Mouse (Mus musculus) cerebellum, postnatal 25 days (tissue): ENCODE data around the gene 4930535I16Rik.
"Not testable (repeated sequence)": the region's sequence is repeated elsewhere in the genome, so short reads cannot be mapped to it uniquely, and the experiment has no call there.

Experiments
- DNase-seq, 2 experiments: peaks; one replicate each; pipeline ENCODE4 v3.0.0; 2021; ENCODE audit warnings: mixed read lengths in 2 of 2

The 4930535I16Rik gene

DNA sequence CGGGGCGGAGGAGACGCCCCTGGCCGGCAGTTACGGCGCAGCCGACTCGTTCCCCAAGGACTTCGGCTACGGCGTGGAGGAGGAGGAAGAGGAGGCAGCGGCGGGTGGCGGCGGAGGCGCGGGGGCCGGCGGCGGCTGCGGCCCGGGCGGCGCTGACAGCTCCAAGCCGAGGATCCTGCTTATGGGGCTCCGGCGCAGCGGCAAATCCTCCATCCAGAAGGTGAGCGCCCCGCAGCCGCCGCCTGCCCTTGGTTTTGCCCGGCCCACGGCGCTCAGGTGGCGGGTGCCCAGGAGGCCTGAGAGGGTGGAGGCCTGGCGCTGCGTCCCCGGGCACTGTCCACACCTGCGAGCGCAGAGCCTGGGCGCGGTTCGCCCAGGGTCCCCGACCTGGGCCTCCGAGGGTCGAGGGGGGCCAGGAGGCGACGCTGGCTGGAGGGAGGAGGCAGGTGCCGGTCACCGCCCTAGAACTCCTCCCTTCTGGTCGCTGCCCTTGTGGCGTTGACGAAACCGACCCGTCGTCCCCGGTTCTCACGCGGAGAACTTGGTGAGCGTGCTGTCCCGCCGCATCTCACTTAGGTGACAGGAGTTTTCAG is at the start of gene 4930535I16Rik:
Gene 4930535I16Rik (minus strand): TSS at position 475 of the 593 bp plus-strand sequence.
- no peak for DNase-seq

DNA sequence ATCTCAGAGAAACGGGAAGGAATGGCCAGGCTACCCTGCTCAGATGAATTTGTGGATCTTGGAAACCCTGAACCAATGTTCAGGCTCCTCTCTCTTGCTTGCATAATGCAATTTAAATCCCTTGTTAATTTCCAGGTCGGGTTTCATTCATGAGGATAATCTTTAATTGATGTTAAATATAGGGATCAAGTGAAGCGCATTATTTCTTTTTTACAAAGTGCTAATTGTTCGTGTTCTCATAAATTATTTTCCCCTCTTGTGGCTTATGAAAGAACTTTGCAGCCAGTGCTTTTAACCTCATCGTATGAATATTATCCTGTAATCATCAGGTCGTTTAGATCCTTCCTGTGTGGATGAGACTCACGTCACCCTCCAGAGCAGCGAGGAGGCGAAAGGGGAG is 44.9 kb upstream of the 4930535I16Rik start:
- DNase-seq = no peak

DNA sequence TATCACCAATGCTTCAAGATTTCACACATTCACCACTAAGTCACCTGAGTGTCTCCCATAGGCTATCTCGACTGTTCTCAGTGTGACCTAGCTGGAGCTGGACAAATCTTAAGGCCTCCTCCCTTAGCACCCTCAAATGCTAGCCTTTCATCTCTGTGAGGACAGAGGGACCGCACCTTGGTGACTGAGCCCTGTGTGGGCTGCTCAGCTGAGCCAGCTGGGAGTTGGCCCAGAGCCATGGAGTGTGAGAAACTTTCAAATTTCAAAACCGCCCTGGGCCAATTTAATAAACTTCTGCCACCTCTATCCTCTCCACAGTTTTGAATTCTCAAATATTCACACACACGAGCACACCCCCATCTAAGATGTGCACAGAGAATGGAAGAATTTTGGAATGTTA is 43.1 kb upstream of the 4930535I16Rik start:
- DNase-seq = no peak

DNA sequence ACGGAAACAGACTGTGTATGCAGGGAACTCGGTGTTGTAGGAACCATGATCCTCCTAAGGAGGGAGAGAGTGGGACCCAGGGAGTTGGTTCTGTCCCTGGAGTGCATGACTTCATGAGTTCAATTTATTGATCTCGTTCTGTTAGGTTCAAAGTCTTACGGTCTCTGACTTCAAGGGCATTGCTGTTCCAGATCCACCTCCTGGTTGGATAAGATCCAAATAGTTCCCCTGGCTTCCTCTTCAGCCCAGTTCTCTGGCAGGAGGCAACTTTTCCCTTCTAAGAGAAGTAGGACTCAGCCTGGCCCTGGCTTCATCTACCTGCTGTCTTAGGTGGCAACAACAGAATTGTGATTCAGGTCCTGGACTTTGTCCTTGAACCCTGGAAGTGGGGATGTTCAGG is 40.1 kb upstream of the 4930535I16Rik start:
- DNase-seq = no peak

DNA sequence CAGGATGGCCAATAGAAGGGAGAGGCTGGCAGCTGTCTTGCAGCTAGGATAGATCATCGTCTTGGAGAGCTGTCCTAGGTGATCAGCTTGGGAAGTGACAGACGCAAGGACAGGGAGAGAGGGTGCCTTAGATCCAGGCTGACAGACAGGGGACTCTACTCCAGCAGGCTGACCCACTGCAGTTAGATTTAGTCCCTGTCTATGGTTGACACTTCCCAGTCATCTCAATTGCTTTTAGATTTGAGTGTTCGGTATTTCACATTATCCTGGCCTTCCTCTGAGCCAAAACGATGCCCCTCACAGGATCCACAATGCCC is 39.6 kb upstream of the 4930535I16Rik start:
- DNase-seq = no peak

DNA sequence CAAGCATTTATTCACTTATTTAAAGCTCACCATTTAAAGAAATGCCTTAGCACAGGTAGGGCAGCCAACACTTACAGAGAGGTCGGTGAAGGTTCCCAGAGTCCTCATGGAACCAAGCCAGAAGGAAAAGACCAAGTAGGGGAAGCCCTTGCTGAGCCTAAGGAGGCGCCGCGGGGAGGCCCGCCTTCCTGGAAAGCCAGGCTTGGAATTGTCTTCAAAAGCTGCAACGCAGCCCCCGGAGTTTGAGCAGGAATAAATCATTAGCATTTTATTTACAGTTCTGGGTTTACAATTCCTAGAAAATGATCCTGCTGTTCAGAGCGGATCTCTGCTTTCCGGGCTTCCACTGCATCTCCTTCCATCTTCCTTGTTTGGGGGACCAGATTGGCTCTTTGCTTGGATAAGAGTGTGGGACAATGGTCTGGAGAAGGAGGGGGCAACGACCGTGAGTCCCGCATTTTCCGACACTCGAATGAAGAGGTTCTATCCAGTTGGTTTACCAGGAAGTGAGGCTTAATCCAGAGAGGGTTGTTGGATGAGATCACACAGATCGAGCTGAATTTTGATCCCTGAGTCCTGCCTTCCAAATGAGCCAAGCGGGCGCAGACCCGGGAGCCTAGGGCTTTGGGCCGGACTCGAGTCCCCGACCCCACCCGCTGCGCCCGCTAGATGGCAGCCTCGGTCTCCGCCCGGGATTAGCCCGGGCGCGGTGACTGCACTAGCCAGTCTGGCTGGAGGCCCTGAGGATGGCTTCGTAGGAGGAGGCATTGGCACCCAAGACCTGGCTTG is 39.1 kb upstream of the 4930535I16Rik start:
- peak; percentile 86 to 92 for DNase-seq

DNA sequence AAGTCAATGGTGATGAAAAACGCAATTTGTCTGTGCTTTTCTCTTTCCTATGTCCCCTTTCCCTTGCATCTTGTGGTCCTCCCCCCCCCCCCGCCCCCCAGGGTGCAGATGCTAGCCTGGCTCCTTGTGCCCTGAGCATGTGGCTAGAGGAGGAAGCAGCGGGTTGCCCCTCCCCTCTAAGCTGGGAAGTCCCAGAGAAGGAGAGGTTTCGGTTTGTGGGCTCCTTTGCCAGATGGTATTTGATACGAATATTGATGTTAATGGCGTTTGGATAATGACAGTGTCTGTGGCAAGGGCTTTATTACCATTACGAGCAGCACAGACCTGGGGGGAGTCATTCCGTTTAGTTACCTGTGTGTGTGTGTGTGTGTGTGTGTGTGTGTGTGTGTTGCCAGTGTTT is 34.2 kb upstream of the 4930535I16Rik start:
- DNase-seq = no peak

DNA sequence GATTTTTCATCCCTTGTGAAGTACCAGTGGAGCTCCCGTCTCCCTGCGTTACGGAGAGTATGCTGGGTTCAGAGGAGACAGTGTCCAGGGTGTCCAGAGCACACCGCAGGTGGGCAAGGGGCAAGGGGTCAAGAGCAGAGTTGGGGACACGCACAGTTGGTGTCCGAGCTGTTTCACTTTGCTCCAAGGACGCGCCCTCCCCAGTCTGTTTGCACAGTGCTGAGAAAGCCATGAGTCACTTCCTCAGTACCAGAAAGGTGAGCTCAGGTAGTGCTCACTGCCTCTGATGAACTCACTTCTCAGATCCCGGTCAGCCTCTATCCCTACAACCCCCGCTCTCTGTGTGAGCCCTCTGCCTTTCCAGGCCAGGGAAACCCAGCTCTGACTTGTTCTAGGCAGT is 31.8 kb upstream of the 4930535I16Rik start:
- no peak for DNase-seq

DNA sequence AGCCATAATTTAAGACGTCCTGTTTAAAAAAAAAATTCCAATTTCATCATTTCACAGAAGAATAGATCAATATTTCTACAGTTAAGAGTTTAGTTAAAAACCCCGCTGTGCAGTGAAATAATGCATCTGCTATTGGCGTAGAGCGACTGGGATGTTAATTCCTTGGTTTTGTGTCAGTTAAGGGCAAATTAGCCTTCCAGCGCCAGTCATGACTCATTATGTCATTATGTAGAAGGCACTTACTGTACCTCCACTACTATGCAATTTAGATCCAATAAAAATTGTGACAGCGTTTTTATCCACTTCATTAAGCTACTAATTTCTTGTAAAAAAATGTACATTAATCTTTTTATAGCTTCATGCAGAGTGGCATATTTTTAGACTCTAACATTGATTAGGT is 31.1 kb upstream of the 4930535I16Rik start:
- DNase-seq = no peak

DNA sequence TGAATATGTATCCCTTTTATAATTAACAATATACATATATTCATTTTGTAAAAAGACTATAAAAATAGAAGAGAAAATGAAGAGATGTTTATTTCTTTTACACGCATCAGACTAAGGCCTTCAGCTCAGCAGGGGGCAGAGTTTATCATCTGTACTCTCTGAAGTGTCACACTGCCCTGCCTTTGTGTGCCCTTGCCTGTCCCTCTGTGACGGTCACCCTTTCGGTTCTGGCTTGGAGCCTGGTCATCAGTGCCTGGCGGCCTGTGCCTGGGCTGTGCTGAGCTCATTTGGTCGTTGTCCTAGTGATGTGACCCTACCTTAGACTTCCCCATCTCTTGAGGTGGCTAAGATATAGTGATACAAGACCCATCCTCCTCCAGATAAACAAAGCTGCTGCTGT is 29.3 kb upstream of the 4930535I16Rik start:
- DNase-seq = no peak

DNA sequence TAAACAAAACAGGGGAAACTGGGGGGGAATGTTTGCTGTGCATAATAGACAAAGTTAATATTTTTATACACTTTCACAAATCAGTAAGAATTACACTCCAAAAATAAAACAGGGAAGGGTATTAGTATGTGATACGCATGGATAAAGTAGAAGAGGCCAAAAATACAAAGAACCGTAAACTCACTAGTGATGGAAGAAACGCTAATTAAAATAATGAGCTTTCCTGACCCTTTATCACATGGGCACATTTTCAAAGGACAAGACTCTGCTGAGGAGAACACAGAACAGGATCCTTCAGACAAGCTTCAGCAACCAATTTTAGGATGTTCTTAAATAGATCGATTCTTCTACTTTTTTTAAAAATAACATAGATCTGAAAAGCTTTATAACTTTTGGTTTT is 28.9 kb upstream of the 4930535I16Rik start:
- no peak for DNase-seq

DNA sequence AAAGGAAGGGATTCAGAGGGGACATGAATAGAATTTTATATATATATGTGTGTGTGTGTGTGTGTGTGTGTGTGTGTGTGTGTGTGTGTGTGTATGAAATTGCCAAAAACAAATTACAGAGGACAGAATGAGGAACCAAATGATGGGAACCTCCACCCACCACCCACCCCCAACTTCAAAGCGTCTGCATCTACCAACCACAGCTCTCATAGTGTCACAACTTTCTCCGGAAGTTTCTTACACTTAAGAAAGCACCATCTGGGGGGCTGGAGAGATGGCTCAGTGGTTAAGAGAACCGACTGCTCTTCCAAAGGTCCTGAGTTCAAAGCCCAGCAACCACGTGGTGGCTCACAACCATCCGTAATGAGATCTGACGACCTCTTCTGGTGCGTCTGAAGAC is 23.1 kb upstream of the 4930535I16Rik start:
- not testable (repeated sequence) for DNase-seq

DNA sequence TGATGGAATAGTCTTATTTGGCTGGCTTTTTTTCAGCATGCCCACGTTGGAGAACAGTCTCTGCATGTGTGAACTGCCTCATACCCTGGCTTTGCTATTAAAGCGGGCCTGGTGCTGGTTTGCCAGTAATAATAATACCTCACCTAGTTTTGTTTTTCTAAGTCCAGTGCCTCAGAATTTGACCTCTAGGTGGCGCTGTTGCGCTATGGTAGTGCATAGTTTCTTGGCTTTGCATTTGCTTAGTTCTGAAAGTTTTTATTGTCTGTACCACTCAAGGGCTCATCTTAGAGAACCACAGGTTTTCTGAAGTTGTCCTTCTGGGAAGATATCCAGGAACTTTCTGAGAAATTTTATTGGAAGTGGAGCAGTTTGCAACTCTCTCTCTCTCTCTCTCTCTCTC is 22.0 kb upstream of the 4930535I16Rik start:
- peak; percentile 59 to 76 for DNase-seq

DNA sequence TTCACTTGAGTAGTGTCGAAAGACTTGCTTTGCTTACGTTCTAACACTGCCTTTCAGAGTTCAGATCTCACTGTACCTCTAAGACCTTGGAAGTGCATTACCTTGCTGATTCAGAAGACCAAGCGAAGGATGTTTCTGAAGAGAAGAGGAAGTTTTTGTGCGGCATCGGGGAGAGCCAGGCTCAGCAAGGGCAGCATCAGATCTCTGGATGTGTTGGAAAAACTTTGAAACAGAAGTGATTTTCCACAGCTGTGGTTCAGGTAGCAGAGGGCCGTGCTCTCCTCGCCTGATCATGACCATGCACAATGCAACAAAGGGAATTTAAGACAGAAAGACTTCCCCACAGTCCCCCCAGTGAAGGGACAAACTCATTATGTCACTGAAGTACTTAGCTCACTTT is 18.2 kb upstream of the 4930535I16Rik start:
- no peak for DNase-seq

DNA sequence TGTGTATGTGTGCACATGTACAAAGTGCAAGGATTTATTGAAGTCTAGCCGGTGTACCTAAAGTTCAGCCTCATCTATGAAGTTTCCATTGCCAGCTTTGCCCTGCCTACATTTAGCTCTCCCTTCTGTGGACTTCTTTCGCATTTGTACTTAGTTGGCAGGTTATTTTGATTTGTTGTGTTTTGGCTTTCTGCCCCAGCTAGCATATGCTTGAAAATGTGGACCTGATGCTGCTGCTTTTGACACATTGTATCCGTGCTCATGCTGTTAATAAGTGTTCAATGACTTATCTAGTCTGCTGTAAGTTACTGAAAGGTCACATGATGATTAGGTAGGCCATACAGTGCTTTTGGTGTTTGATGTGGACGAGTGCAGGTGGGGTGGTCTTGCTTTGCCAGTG is 16.5 kb upstream of the 4930535I16Rik start:
- peak; percentile 33 to 49 for DNase-seq

DNA sequence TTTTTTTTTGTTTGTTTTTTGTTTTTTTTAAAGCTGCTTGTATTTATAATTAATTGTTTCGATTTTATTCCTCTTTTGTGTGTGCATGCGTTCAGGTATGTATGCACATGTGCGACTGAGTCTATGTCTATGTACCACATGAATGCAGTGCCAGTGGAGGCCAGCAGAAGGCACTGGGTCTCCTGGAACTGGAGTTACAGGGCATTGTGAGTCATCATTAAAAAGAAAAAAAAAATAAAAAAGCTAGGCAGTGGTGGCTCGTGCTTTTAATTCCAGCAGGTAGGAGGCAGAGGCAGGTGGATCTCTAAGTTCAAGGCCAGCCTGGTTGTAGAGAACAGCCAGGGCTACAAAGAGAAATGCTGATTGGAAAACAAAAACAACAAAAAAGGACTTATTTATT is 12.2 kb upstream of the 4930535I16Rik start:
- no peak for DNase-seq

DNA sequence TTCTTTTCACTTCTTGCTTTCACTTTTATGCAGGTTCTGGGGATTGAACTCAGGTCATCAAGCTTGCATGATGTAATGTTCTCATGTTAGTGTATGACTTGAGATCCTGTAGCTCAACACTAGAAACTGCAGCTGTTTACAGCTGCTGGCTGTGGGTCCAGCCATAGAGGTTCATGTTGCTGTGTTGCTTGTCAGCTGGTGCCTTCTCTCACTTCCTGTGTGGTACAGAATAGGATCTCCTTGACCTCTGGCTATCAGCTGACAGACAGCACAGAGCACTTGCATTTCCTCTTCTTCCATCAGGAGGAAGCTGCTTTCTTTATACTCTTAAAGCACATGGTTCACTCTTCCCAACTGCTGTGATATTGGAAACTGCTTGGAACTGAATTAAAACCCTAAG is 10.1 kb upstream of the 4930535I16Rik start:
- DNase-seq = no peak

DNA sequence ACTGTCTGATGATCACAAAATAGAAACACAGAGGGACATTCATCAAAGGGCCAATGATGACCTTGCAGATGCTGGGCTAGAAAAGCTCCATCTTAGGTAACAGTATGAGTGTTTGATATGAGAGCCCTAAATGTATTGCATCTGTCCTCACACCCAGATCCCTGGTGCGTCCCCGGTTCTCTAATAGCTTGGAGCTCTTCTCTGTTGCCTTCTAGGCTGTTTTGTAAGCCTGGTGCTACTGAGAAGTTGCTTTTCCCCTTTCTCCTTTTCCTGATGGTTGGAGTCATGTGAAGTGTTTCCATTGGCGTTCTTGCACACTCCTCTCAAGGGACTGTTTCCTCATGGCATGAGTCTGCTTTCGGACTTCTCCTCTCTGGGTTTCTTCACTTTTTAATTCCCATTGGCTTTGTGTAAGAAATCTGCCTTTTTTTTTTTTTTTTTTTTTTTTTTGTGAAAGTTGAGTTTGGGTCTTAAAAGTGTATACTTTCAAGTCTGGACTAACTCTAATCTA is 3.3 kb upstream of the 4930535I16Rik start:
- DNase-seq = no peak

DNA sequence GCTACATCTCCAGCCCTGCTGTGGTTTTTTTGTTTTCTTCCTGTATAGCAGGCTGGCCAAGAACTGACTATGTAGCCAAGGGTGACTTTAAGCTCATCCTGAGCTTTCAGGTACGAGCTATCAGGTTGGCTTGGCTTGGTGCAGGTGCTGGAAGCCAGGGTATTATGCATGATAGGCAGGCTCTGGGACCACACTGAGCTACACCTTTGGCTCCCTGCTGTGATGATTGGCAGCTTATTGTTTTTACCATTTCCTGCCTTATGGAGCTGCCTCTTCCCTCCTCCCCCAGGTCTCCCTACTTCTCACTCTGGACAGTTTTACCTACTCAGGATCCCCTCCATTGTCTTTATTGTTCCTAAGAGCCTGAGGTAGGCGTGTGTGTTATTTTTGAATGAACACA is 1.0 kb upstream of the 4930535I16Rik start:
- DNase-seq = no peak

DNA sequence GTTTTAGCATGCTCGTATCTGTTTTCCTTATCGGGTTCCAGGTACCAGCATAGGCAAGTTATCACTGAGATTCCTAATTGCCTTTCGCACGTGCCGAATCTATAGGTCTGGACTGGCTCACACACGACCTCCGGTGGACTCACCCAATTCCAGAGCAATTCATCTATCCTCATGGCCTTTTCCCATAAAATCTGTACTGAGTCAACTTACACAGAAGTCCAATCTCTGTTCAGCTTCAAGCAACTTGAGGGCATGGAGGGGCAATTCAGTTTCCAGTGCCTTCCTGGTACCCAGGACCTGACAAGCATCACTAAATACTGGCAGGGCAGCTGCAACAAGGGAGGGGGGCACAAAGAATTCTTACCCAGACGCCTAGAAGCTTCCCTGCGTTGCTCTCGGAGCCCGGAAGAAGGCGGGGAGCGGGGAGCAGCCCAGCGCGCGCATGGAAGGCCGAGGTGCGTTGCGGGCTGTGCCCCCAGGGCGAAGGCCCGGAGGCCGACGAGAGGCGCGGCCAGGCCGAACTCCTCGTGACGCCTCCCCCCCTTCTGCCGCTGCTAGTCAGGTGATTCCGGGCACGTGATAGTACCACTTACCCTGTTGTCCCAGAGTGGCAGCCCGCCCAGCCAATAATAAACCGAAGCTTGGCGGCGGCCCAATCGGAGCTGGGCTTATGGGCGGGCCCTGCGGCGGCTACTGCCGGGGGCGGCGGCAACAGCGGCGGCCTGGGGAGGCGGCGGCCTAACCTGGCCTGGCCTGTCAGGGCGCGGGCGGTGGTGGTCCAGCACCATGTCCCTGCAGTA is 874 bp downstream of the 4930535I16Rik start, which contains the start of gene Rragc:
Gene Rragc (plus strand): TSS at position 699 of the 800 bp plus-strand sequence.
- peak; percentile 100 for DNase-seq

DNA sequence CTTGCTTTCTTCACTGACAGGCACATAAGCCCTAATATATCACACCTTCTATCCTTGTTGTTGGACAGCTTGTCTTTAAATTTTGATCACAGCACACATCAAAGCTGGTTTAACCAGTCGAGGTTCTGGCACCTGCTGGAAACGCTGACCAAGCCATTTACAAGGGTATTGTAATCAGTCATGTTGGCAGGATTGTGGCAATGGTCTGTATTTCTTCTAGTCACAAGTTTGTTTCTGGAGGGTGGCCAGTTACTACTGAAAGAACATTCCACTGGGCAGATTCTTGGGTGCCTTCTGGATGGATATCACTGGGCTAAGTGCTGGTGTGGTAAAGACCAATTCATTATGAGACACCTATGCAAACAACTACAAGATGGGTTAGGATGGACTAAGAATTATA is 5.4 kb downstream of the 4930535I16Rik start:
- no peak for DNase-seq

DNA sequence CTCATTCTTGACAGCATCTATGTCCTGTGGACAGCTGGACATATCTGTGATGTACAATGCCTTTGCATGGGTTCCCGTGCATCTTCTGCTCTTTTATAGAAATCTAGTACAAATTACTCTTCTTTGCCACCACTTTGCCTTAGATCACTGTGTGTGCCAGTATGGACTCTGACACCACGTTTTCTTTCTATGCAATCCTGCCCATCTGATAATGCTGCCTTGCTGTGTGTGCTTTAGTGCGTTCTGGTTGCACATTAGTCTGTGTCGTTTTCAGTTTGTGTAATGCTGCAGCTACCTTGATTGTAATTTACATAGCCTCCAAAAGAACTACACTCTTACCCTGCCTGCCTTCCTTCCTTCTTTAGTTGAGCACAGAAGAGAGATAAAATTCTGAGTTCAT is 6.3 kb downstream of the 4930535I16Rik start:
- no peak for DNase-seq

DNA sequence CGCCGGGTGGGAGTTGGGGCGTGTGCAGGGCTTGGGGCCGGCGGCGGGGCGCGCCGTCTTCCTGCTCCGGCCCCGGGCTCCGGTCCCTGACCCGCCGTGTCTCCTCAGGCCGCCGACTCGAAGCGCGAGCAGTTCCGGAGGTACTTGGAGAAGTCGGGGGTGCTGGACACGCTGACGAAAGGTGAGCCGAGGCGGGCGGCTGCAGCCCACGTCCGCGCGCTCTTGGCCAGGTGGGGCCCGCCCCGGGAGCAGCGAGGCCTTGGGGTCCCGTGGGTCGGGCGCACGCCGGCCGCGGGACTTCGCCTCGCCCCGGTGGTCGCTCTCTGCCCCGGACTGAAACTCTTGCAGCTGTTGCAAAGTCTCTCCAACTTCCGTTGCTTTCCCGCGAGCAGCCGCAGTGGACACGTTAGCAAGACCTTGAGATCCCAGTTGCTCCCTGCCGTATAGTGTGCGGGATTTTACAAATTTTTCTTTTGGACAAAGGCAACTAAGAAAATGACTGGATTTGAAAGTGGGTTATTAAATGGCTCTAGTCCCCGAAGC is 12.6 kb downstream of the 4930535I16Rik start:
- DNase-seq = no peak
